Mouse (Mus musculus) liver, embryonic 16.5 days (tissue): ENCODE results near the gene Map2k5. TPM values are rescaled to one million over a fixed set of nuclear protein-coding genes. Genes with fewer than 3 reads are reported as not detected.

Source experiments
- ATAC-seq: fragments of 200-750 bp; cut with Nextera tagmentation; 2 replicates; pipeline ENCODE4 v1.8.0; 2017; ENCODE audit warnings: low read depth, mild to moderate bottlenecking, moderate number of reproducible peaks, moderate library complexity
- H3K27ac ChIP-seq: fragments of 300-500 bp; sonication (generic); 2 replicates; pipeline ENCODE4 v1.5.1; 2014; ENCODE audit warnings: mild to moderate bottlenecking, low read length
- H3K27me3 ChIP-seq: fragments of 300-500 bp; sonication (generic); 2 replicates; pipeline ENCODE4 v1.6.1; 2014; ENCODE audit warnings: low read depth, low read length, mixed read lengths; ENCODE audit not compliant: control insufficient read depth, insufficient read depth
- H3K36me3 ChIP-seq: fragments of 300-500 bp; sonication (generic); 2 replicates; pipeline ENCODE4 v1.6.1; 2014; ENCODE audit warnings: mild to moderate bottlenecking; ENCODE audit not compliant: control insufficient read depth, insufficient read depth
- H3K4me1 ChIP-seq: fragments of 300-500 bp; sonication (generic); 2 replicates; pipeline ENCODE4 v1.6.1; 2014; ENCODE audit warnings: low read depth, low read length, mixed read lengths; ENCODE audit not compliant: control insufficient read depth
- H3K4me2 ChIP-seq: fragments of 300-500 bp; sonication (generic); 2 replicates; pipeline ENCODE4 v1.6.1; 2014; ENCODE audit warnings: low read depth, low read length, mixed read lengths
- H3K4me3 ChIP-seq: fragments of 300-500 bp; sonication (generic); 2 replicates; pipeline ENCODE4 v1.5.1; 2014; ENCODE audit warnings: low read depth, mild to moderate bottlenecking, low read length
- H3K9ac ChIP-seq: fragments of 300-500 bp; sonication (generic); 2 replicates; pipeline ENCODE4 v1.6.1; 2014; ENCODE audit warnings: low read depth, low read length
- H3K9me3 ChIP-seq: fragments of 300-500 bp; sonication (generic); replicated peaks from 2 replicates; pipeline ENCODE4 v1.6.1; 2016; ENCODE audit warnings: low read length; ENCODE audit not compliant: control insufficient read depth
- WGBS: fragments of 180-500 bp; shearing (Covaris S2); extraction: QIAGEN DNeasy Blood & Tissue Kit; methylation state at CpG from one replicate; pipeline ENCODE4 v1.1.7; 2014; ENCODE audit not compliant: insufficient replicate concordance; 5-methylcytosine and 5-hydroxymethylcytosine counted together
- polyA plus RNA-seq: library from polyadenylated mRNA; unstranded; fragments of >200 nt; fragmentation: Nextera tagmentation; extraction: Ambion mirVana; gene quantifications from 2 replicates; pipeline ENCODE4 v1.2.1, GENCODE M21; 2015

The Map2k5 gene
- polyA plus RNA-seq, 1 experiment from 2014 or later, result 7.7 TPM

DNA sequence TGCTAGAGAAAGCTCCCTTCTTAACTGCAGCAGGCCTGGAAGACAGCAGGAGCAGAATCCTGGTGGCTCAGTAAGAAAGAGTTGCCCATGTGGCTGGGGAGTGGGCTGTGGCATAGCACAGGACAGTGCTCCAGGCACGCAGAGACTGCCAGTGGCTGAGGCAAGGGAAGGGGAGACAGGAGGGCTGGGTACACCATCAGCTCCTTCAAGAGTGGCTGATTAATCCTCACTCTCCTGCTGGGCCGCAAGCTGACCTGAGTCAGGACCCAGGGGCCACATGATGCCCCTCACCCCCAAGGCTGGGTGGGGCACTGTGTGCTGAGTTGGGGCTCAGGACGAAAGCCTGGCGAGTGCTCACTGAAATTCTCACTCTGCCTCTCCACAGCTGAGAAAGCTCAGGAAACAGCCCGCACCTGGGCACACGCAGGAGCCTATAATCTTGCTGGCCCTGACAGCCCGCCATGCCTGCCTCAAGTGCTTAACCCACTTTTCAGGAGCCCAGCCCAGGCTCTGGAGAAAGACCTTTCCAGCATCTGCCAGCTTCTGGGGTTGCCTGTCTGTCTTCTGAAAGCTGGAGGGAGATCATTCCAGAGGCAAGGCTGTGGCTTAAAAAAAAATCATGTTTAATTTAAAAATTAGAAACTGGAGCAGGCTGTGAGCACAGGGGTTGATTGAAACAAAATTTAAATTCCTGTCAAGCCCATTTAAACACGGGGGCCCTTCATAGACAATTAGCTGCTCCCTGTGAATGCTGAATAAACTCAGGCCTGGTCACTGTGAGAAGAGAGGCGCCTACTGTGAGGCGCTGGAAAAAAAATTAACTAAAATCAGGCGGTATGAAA lies 196.1 kb downstream of the Map2k5 start:
- H3K9ac ChIP-seq, result no peak overlapping the region
- 68% methylated on average over 11 of the region's 11 CpGs for WGBS
- H3K4me2 ChIP-seq, result no peak overlapping the region
- no peak overlapping the region for H3K4me3 ChIP-seq
- H3K9me3 ChIP-seq, result no peaks in the 10 kb centered on the region
- no peaks in the 10 kb centered on the region for H3K27me3 ChIP-seq
- H3K27ac ChIP-seq, result no peak overlapping the region
- no peaks in the 10 kb centered on the region; the same call in 1 of the 2 replicates for H3K4me1 ChIP-seq
- ATAC-seq, result no peak
- H3K36me3 ChIP-seq, result no peaks in the 10 kb centered on the region

DNA sequence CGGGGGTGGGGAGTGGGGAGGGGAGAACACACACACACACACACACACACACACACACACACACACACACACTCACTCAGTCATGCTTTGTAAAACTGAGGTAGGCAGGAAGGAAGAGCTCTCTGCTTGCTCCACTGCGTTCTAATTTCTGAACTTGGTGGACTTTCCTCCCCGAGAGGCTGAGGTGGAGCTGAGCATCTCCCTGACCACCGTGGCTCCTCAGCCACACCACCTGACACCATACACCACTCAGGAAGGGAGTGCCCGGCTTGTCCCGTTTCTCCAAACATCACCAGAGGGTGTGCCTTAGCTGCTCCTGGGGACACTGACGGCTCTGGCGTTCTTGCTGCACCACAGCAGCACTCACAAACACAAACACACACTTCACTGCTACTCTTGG lies 199.4 kb downstream of the Map2k5 start:
- no peaks in the 10 kb centered on the region for H3K27me3 ChIP-seq
- H3K36me3 ChIP-seq, result no peaks in the 10 kb centered on the region
- no peak overlapping the region for H3K4me3 ChIP-seq
- no peaks in the 10 kb centered on the region for H3K9me3 ChIP-seq
- H3K4me2 ChIP-seq, result no peak overlapping the region
- H3K27ac ChIP-seq, result no peak overlapping the region
- WGBS, result 66% methylated on average over 8 of the region's 8 CpGs
- no peak for ATAC-seq
- H3K9ac ChIP-seq, result no peak overlapping the region
- no peaks in the 10 kb centered on the region for H3K4me1 ChIP-seq

DNA sequence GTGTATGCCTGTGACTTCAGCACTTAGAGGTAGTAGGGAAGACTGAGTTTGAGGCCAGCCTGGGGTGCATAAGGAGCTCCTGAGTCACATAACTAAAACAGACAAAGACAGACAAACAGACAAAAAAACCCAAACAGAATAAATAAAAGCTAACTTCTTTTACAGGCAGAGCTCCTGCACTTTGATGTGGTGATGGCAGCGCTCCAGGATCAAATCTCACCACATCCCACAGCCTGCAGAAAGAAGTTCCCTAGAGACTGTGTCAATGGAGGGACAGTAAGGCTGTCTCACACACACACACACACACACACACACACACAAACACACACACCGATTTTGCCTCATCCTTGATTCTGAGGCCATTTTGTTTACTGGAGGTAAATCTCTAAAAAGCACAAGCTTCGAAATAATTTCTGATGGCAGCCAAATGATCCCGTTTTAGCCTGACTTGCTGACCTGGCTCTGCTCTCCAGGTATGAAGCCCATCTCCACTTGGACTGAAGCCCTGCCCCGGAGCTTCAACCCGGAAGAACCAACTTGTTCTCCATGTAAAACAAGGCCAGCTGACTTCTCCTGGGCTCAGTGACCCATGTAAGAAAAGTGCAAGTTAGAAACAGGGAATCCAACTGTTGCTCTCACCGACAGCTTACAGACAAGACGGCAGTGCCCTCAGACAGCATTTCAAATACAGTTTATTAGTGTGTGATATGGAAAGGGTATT lies 203.5 kb downstream of the Map2k5 start:
- 72% methylated on average over 8 of the region's 8 CpGs for WGBS

DNA sequence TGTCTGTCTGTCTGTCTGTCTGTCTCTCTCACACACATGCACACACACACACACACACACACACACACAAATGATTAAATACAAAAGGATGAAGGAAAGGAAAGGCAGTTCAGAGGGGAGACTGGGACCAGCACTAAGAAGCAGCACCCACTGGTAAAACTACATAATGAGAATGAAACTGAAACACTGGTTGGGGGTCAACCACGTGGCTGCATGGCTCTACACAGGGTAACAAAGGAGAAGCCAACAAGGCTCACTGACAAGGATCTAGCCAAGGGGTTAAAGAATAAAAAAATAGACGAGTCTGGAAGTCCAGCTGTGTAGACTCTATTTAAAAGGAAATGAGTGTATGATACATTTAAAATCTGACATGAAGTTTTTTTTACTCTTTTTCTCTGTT lies 205.8 kb downstream of the Map2k5 start:
- H3K9ac ChIP-seq, result no peak overlapping the region
- ATAC-seq, result no peak
- H3K9me3 ChIP-seq, result no peaks in the 10 kb centered on the region
- no peaks in the 10 kb centered on the region for H3K27me3 ChIP-seq
- no peak overlapping the region for H3K4me3 ChIP-seq
- no peak overlapping the region for H3K27ac ChIP-seq
- no peaks in the 10 kb centered on the region for H3K4me1 ChIP-seq
- WGBS, result 25% methylated on average over 2 of the region's 2 CpGs
- H3K36me3 ChIP-seq, result no peaks in the 10 kb centered on the region
- no peak overlapping the region for H3K4me2 ChIP-seq

More for the DNA sequence above, 203.5 kb downstream of the Map2k5 start:
- Histone ChIP-seq H3K36me3 (no peaks in the 10 kb centered on the region), H3K4me3 (no peak overlapping the region), H3K27me3 (no peaks in the 10 kb centered on the region), H3K4me2 (no peak overlapping the region), H3K27ac (no peak overlapping the region), H3K9ac (no peak overlapping the region), H3K4me1 (no peaks in the 10 kb centered on the region), H3K9me3 (no peaks in the 10 kb centered on the region)
- no peak for ATAC-seq

DNA sequence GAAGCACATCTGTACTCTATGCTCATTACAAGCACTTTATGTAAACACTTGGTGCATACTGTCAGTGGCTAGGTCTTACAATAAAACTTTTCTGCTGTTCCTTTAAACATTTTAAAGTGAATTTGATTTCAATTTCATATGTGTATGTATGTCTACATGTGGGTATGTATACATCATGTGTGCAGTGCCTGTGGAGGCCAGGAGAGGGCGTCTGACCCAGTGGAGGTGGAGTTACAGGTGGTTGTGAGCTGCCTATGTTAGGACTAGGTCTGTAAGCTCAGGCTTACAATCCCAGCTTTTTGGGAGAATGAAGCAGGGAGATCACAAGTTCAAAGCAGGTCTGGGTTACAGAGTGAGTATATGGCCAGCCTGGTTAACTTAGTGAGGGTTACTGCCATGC lies 208.6 kb downstream of the Map2k5 start:
- no peaks in the 10 kb centered on the region for H3K4me1 ChIP-seq
- no peak overlapping the region for H3K9ac ChIP-seq
- 63% methylated on average over 1 of the region's 1 CpGs for WGBS
- H3K27me3 ChIP-seq, result no peaks in the 10 kb centered on the region
- H3K9me3 ChIP-seq, result no peaks in the 10 kb centered on the region
- H3K4me2 ChIP-seq, result no peak overlapping the region
- H3K27ac ChIP-seq, result no peak overlapping the region
- H3K4me3 ChIP-seq, result no peak overlapping the region
- H3K36me3 ChIP-seq, result no peaks in the 10 kb centered on the region
- no peak for ATAC-seq

DNA sequence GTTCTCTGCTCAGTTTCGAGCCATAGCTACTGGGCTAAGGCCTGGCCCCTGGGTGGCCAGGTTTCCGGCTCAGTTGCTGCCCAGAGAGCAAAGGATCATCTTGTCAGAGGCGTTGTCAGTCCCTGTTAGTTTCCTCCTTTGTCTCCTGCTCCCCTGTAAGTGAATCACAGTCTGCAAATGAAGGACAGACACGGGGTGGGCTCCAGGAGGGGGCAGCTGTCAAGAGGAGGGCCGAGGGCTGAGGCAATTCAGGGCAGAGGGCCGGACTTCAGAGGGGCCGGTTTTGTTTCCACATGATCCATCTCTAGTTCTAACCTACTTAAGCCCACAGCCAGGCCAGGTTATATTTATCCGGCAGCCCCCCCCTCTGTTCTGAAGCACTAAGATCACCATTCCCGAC lies 212.6 kb downstream of the Map2k5 start:
- Histone ChIP-seq H3K9ac (no peak overlapping the region), H3K9me3 (no peaks in the 10 kb centered on the region), H3K27ac (no peak overlapping the region), H3K36me3 (no peaks in the 10 kb centered on the region), H3K4me2 (no peak overlapping the region), H3K4me1 (no peaks in the 10 kb centered on the region), H3K27me3 (no peaks in the 10 kb centered on the region), H3K4me3 (no peak overlapping the region)
- WGBS, result 58% methylated on average over 9 of the region's 9 CpGs
- ATAC-seq, result no peak

DNA sequence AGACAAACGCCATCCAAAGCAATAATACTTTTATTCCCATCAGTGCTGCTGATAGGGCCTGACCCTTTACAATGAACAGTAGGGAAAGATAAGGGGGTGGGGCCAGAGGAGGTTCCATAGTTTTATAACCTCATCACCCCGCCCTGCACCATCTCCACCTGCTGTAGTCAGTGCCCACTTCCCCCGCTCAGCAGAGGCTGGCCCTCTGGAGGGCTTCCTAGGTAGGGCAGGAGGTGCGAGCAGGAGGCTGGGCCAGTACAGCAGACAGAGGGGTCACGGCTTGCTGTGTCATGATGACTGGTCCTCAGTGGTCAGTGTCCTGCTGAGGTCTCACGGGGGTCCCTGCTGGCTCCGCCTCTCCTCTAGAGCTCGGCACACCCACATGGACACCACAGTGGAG lies 213.9 kb downstream of the Map2k5 start:
- H3K4me3 ChIP-seq, result no peak overlapping the region
- no peak overlapping the region for H3K4me2 ChIP-seq
- no peak for ATAC-seq
- no peaks in the 10 kb centered on the region for H3K9me3 ChIP-seq
- no peaks in the 10 kb centered on the region for H3K4me1 ChIP-seq
- no peak overlapping the region for H3K9ac ChIP-seq
- WGBS, result 72% methylated on average over 8 of the region's 8 CpGs
- no peak overlapping the region for H3K27ac ChIP-seq
- H3K36me3 ChIP-seq, result no peaks in the 10 kb centered on the region
- no peaks in the 10 kb centered on the region for H3K27me3 ChIP-seq

DNA sequence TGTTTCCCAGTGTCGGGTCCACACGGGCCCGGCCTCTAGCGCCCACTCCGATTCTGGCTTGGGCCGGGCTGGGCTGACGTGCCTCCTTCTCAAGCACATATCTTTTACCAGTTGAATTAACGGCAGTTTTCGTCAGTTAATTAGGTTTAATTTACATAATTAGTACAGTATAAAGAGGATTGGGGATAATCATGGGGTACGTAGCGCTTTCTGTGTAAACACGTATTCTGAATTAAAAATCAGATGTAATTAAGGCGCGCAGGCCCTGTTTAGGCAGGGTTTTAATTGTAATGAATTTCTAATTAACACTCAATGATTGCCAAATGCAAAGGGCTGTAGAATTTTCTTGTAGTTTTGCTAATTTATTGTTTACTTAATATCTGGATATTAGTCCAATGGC lies 225.8 kb downstream of the Map2k5 start:
- ATAC-seq, result no peak
- no peak overlapping the region for H3K4me2 ChIP-seq
- H3K27me3 ChIP-seq, result peaks cover 71% of the 10 kb centered on the region
- WGBS, result 30% methylated on average over 14 of the region's 14 CpGs
- no peaks in the 10 kb centered on the region; the same call in none of the 2 replicates for H3K4me1 ChIP-seq
- no peak overlapping the region for H3K4me3 ChIP-seq
- no peak overlapping the region for H3K9ac ChIP-seq
- H3K9me3 ChIP-seq, result no peaks in the 10 kb centered on the region
- H3K36me3 ChIP-seq, result no peaks in the 10 kb centered on the region
- H3K27ac ChIP-seq, result no peak overlapping the region
